Mouse (Mus musculus) small intestine, adult 2 months (tissue): ENCODE data around the gene Hat1.

Experiments
- CTCF ChIP-seq: fragments of 200-500 bp; IDR thresholded peaks from 2 replicates; pipeline ENCODE4 v1.5.1; 2012; ENCODE audit warnings: low read depth, mild to moderate bottlenecking, control low read depth, inconsistent platforms, low read length, moderate library complexity, mixed read lengths; ENCODE audit not compliant: insufficient replicate concordance, insufficient read length; ENCODE audit errors: extremely low read depth
- POLR2A ChIP-seq: fragments of 200-500 bp; IDR thresholded peaks from 2 replicates; pipeline ENCODE4 v1.6.1; 2012; ENCODE audit warnings: low read depth, mild to moderate bottlenecking, control low read depth, inconsistent platforms, low read length, moderate library complexity

- no peak for TF ChIP-seq CTCF
- no peak for TF ChIP-seq POLR2A
These were observed 992 bp upstream of the Hat1 start for GRCm38 (mm10) chr2:71387766-71388165.
